ENCODE assay signal across 7 mouse cellular contexts in the genomic region with DNA sequence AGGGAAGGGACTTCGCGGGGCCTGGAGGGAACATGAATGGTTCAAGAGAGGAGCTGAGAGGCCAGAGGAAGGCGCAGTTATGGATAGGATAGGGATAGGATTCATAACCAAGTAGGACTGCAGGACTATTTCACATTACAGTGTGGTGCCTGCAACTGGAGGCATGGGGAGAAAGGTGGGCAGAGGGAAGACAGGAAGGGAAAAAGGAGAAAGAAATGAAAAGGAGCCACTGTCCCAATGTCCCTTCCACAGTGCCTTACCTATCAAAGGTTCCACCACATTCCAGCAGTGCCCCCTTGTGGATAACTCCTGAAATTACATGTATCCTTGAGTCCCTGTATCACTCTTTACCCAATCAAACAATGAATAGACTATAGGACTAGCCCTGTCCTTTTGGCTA.
DNase-seq lines count a peak whose midpoint lies in the region; ATAC-seq and TF ChIP-seq lines count a peak whose summit lies in the region.

No protein-coding gene starts in this region.

- peaks cover 9% of the 10 kb centered on the region for H3K4me1 ChIP-seq in E14TG2a.4 (replicated peaks; ENCODE audit: low read depth, low read length)
- no peaks in the 10 kb centered on the region for H3K4me1 ChIP-seq in cerebellum, adult 2 months (ENCODE audit: control insufficient read depth, insufficient read depth, low read length)
- no peaks in the 10 kb centered on the region for H3K4me1 ChIP-seq in kidney, embryonic 14.5 days (ENCODE audit: control insufficient read depth, insufficient read depth, low read length)
- no peaks in the 10 kb centered on the region; the same call in none of the 2 replicates for H3K4me1 ChIP-seq in lung, adult 2 months (ENCODE audit: control insufficient read depth, insufficient read depth, low read length)

- H3K36me3 ChIP-seq in C2C12 (ENCODE audit: control insufficient read depth, insufficient read depth) (no peaks in the 10 kb centered on the region), E14TG2a.4 (ENCODE audit: insufficient read depth, low read length) (peaks cover 81% of the 10 kb centered on the region)
- H3K36me3 ChIP-seq in kidney, embryonic 14.5 days (ENCODE audit: control insufficient read depth, insufficient read depth, low read length): peaks cover 27% of the 10 kb centered on the region

- no peak overlapping the region for H3K4me2 ChIP-seq in kidney, embryonic 14.5 days (replicated peaks; ENCODE audit: low read depth, low read length)

- no peaks in the 10 kb centered on the region for H3K79me3 ChIP-seq in C2C12 (ENCODE audit: low read depth)

- peak; percentile 80; the same call in 1 of the 2 replicates for ATAC-seq in kidney, embryonic 14.5 days (ENCODE audit: low FRiP score, low TSS enrichment)
- peak; percentile 84 for ATAC-seq in neutrophil, adult 5-6 weeks (ENCODE audit: extremely low read depth, insufficient number of reproducible peaks, low FRiP score, poor library complexity, severe bottlenecking)

- TF ChIP-seq POLR2A in cerebellum, adult 2 months (IDR thresholded peaks at IDR 0.05; ENCODE audit: borderline replicate concordance, insufficient read depth, low read length): no peak
- no peak for TF ChIP-seq POLR2A in lung, adult 2 months (IDR thresholded peaks at IDR 0.05; ENCODE audit: borderline replicate concordance, extremely low read depth, low read depth, low read length)

- no peak overlapping the region for H3K27ac ChIP-seq in cerebellum, adult 2 months (ENCODE audit: insufficient read depth, low read length)
- no peak overlapping the region for H3K27ac ChIP-seq in kidney, embryonic 14.5 days (ENCODE audit: low read depth, low read length)

- TF ChIP-seq CTCF in C2C12 (IDR thresholded peaks at IDR 0.05; ENCODE audit: control insufficient read depth, insufficient read depth, insufficient read length): peak; percentile 51
- TF ChIP-seq CTCF in E14TG2a.4 (conservative IDR thresholded peaks at IDR 0.05; ENCODE audit: low read length): peak; percentile 76
- TF ChIP-seq CTCF in cerebellum, adult 2 months (IDR thresholded peaks at IDR 0.05; ENCODE audit: borderline replicate concordance, insufficient read depth, low read depth, low read length): peak; percentile 72; the same call in 1 of the 2 replicates
- TF ChIP-seq CTCF in lung, adult 2 months (IDR thresholded peaks at IDR 0.05; ENCODE audit: insufficient read depth, low read length): peak; percentile 51

- H3ac ChIP-seq in C2C12 (ENCODE audit: control insufficient read depth, insufficient read length, low read depth): no peak overlapping the region

- peak; percentile 38 to 55 for DNase-seq in cerebellum, adult 2 months
- peak; percentile 33 to 47 for DNase-seq in frontal cortex, postnatal 36 days (ENCODE audit: low spot score in 2 of 2)
- peak; percentile 16 for DNase-seq in lung, adult 2 months

- 96% methylated on average over 3 of the region's 3 CpGs for WGBS in cerebellum, adult 2 months
- WGBS in kidney, embryonic 14.5 days: 95% methylated on average over 3 of the region's 3 CpGs
- 92% methylated on average over 3 of the region's 3 CpGs for WGBS in lung, adult 2 months

- no peaks in the 10 kb centered on the region for H3K79me2 ChIP-seq in C2C12 (ENCODE audit: control insufficient read depth, insufficient read depth)

- H3K27me3 ChIP-seq in C2C12 (ENCODE audit: control insufficient read depth, insufficient read depth, insufficient read length) (no peaks in the 10 kb centered on the region), E14TG2a.4 (ENCODE audit: insufficient read depth, low read length) (no peaks in the 10 kb centered on the region)
- no peaks in the 10 kb centered on the region for H3K27me3 ChIP-seq in cerebellum, adult 2 months (ENCODE audit: control insufficient read depth, insufficient read depth, low read length)
- H3K27me3 ChIP-seq in kidney, embryonic 14.5 days (ENCODE audit: control insufficient read depth, insufficient read depth, low read length): no peaks in the 10 kb centered on the region

- H3K4me3 ChIP-seq in C2C12 (ENCODE audit: insufficient read depth, poor library complexity, severe bottlenecking): no peak overlapping the region
- H3K4me3 ChIP-seq in E14TG2a.4 (replicated peaks; ENCODE audit: low read length): no peak overlapping the region
- H3K4me3 ChIP-seq in cerebellum, adult 2 months (replicated peaks; ENCODE audit: insufficient read depth, low read depth, low read length): no peak overlapping the region
- no peak overlapping the region for H3K4me3 ChIP-seq in kidney, embryonic 14.5 days (ENCODE audit: low read length)
- H3K4me3 ChIP-seq in lung, adult 2 months (replicated peaks; ENCODE audit: extremely low read depth, low read depth, low read length): no peak overlapping the region

- H3K9ac ChIP-seq in kidney, embryonic 14.5 days (ENCODE audit: low read depth, low read length): no peak overlapping the region

- no peaks in the 10 kb centered on the region for H3K9me3 ChIP-seq in E14TG2a.4 (ENCODE audit: low read length)
- H3K9me3 ChIP-seq in kidney, embryonic 14.5 days (ENCODE audit: control insufficient read depth, low read length): no peaks in the 10 kb centered on the region

TF ChIP-seq in C2C12, 6 proteins besides CTCF, POLR2A, EP300 and RAD21:
- TF ChIP-seq MYOD1 (IDR thresholded peaks at IDR 0.05; ENCODE audit: control insufficient read depth, insufficient read length, low read depth) (no peak), USF1 (IDR thresholded peaks at IDR 0.05; ENCODE audit: low read depth) (no peak), FOSL1 (IDR thresholded peaks at IDR 0.05; ENCODE audit: insufficient read depth, low read length, poor library complexity, severe bottlenecking) (no peak), CEBPB (IDR thresholded peaks at IDR 0.05; ENCODE audit: low read depth) (no peak), MAX (IDR thresholded peaks at IDR 0.05) (no peak), MYOG (IDR thresholded peaks at IDR 0.05; ENCODE audit: control insufficient read depth, extremely low read depth, insufficient read length) (no peak)
